ENCODE assay signal across 22 mouse cellular contexts in genomic region chr5:148065251-148065650, GRCm38 (mm10).
A peak's percentile ranks its signal among the peaks of the same experiment; 100 is the strongest.
DNase-seq lines count a peak whose midpoint lies in the region; ATAC-seq lines count a peak whose summit lies in the region.
"Had no signal": no experiment of that assay in that cellular context is flagged by ENCODE, and none has a peak within 500 bp of the region (broad histone marks: within the 10 kb centered on the region; RNA-seq: fewer than 3 reads in every experiment).

No protein-coding gene starts in this region.

- ATAC-seq in granulocyte monocyte progenitor cell, adult 5-6 weeks (replicated peaks; ENCODE audit: poor library complexity, severe bottlenecking) = no peak
- ATAC-seq: CD4-positive, CD25-positive, alpha-beta regulatory T cell, adult 4 months; forebrain, embryonic 13.5 days; forebrain, embryonic 16.5 days; hindbrain, embryonic 16.5 days had no signal

- DNase-seq in left cerebral cortex, postnatal 14 days (ENCODE audit: low spot score in 2 of 2) = peak; percentile 43 to 56
- no peak for DNase-seq in left cerebral cortex, adult 11 months (ENCODE audit: low spot score)
- DNase-seq in right cerebral cortex, postnatal 4 days = peak; percentile 29
- DNase-seq in right cerebral cortex, postnatal 14 days = no peak
- peak; percentile 44 for DNase-seq in layer of hippocampus, adult 9-11 months
- DNase-seq: adrenal gland, adult 2 months; adrenal gland, postnatal 14 days; cerebellum, adult 11-12 months; cerebellum, adult 8-10 months; cerebellum, postnatal 10 days; cerebellum, postnatal 36 days; embryo, embryonic 11 days; gastrocnemius, adult 2 months; gastrocnemius, postnatal 14 days; heart, adult 18-20 months; heart, postnatal 10 days; heart, postnatal 36 days had no signal

- intact Hi-C loops in left cerebral cortex, postnatal 14 days (cut with DNase I) = no loop called here

Comparison
In these comparisons a context has a peak if more than half of its experiments do, and no peak if none do; other contexts are left out.
1. DNase-seq: peak in left cerebral cortex, postnatal 14 days (2 of 2), right cerebral cortex, postnatal 4 days (single experiment) and layer of hippocampus, adult 9-11 months (single experiment); none in left cerebral cortex, adult 11 months (single experiment) and right cerebral cortex, postnatal 14 days (single experiment).